Mouse (Mus musculus) lung, postnatal 0 days (tissue): ENCODE measurements at regions not wholly inside any gene's neighbourhood (a gene's known extent, or its start where the extent isn't known, plus 50 kb on each side); places are given as distances from the start of the nearest gene placed in this dataset.

Source experiments
- ATAC-seq: fragments of 200-750 bp; cut with Nextera tagmentation; 2 replicates; pipeline ENCODE4 v1.8.0; 2017; ENCODE audit warnings: moderate library complexity
- DNase-seq: peaks from one replicate; pipeline ENCODE4 v3.0.0-alpha.2; 2016; ENCODE audit warnings: low spot score
- H3K27ac ChIP-seq: fragments of 300-500 bp; sonication (generic); 2 replicates; pipeline ENCODE4 v1.5.1; 2014; ENCODE audit warnings: antibody characterized with exemption, mild to moderate bottlenecking, low read length, mixed read lengths
- H3K27me3 ChIP-seq: fragments of 300-500 bp; sonication (generic); replicated peaks from 2 replicates; pipeline ENCODE4 v1.6.1; 2014; ENCODE audit warnings: low read length, mixed read lengths; ENCODE audit not compliant: insufficient read depth
- H3K36me3 ChIP-seq: fragments of 300-500 bp; sonication (generic); 2 replicates; pipeline ENCODE4 v1.6.1; 2014; ENCODE audit warnings: low read length, mixed read lengths; ENCODE audit not compliant: insufficient read depth
- H3K4me1 ChIP-seq: fragments of 300-500 bp; sonication (generic); 2 replicates; pipeline ENCODE4 v1.6.1; 2014; ENCODE audit warnings: antibody characterized with exemption, low read depth, low read length, mixed read lengths; ENCODE audit not compliant: insufficient read depth
- H3K4me2 ChIP-seq: fragments of 300-500 bp; sonication (generic); replicated peaks from 2 replicates; pipeline ENCODE4 v1.6.1; 2014; ENCODE audit warnings: low read depth, mild to moderate bottlenecking, low read length, moderate library complexity, mixed read lengths
- H3K4me3 ChIP-seq: fragments of 300-500 bp; sonication (generic); 2 replicates; pipeline ENCODE4 v1.5.1; 2014; ENCODE audit warnings: low read depth, low read length
- H3K9ac ChIP-seq: fragments of 300-500 bp; sonication (generic); replicated peaks from 2 replicates; pipeline ENCODE4 v1.6.1; 2014; ENCODE audit warnings: low read depth, mild to moderate bottlenecking
- H3K9me3 ChIP-seq: fragments of 300-500 bp; sonication (generic); 2 replicates; pipeline ENCODE4 v1.6.1; 2016; ENCODE audit warnings: low read length, mixed read lengths
- CTCF ChIP-seq: IDR thresholded peaks from 2 replicates; pipeline ENCODE4 v1.5.1; 2016; ENCODE audit warnings: antibody characterized with exemption, mild to moderate bottlenecking
- EP300 ChIP-seq: IDR thresholded peaks from 2 replicates; pipeline ENCODE4 v1.6.1; 2016; ENCODE audit warnings: antibody characterized with exemption, mild to moderate bottlenecking, control low read depth
- WGBS: fragments of 180-500 bp; shearing (Covaris S2); extraction: QIAGEN DNeasy Blood & Tissue Kit; methylation state at CpG from one replicate; pipeline ENCODE4 v1.1.7; 2014; 5-methylcytosine and 5-hydroxymethylcytosine counted together

DNA sequence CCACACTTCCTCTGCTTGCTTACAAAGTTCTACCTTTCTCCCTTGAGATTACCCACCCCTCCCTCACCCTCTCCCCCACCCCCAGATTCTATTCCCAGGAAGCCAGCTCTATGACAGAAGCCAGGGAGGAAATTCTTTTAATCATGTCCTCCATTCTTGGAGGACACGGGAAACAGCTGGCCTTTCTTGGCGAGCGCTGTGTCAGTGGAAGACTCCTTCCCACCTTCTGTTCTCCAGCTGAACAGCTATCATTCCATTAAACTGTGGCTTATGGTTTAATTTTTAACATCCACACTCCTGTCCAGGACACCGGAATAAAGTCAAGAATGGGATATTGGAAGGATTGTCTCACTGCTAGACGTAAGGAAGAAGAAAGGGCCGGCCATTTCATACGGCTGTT, 59.0 kb upstream of the Plxnc1 start:
- ATAC-seq (peak; percentile 71), DNase-seq (peak; percentile 63)
- Histone ChIP-seq H3K36me3 (no peaks in the 10 kb centered on the region), H3K4me2 (no peak overlapping the region), H3K27me3 (no peaks in the 10 kb centered on the region), H3K27ac (peak overlapping the region; percentile 69), H3K9ac (no peak overlapping the region), H3K4me1 (no peaks in the 10 kb centered on the region), H3K4me3 (no peak overlapping the region), H3K9me3 (no peaks in the 10 kb centered on the region)
- TF ChIP-seq EP300, result no peak
- no peak for TF ChIP-seq CTCF
- WGBS, result 43% methylated on average over 7 of the region's 7 CpGs

GRCm38 (mm10) chr10:95001650-95002049, 57.0 kb upstream of the Plxnc1 start:
- Histone ChIP-seq H3K9ac (no peak overlapping the region), H3K9me3 (no peaks in the 10 kb centered on the region), H3K4me2 (no peak overlapping the region), H3K27ac (no peak overlapping the region), H3K4me3 (no peak overlapping the region), H3K4me1 (no peaks in the 10 kb centered on the region), H3K36me3 (no peaks in the 10 kb centered on the region), H3K27me3 (no peaks in the 10 kb centered on the region)
- ATAC-seq (no peak), DNase-seq (no peak)
- 79% methylated on average over 6 of the region's 6 CpGs for WGBS
- TF ChIP-seq CTCF (no peak), EP300 (no peak)

DNA sequence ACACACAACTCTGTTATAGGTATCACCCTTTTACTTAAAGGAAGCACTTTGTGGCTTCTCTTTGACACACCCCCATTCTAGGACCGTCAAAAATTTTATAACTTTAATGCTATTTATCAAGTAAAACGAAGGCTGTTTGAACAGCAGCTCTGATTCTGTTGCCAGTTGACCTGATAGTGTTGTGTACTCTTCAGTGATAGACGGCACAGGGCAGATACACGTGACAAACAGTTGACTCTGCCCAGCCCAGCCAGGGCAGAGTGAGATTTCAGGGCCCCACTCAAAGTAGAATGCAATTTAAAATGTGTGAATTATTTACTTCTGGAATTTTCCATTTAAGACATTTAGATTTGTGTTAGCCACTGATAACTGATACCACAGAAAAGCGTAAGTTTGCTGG, 55.1 kb upstream of the Plxnc1 start:
- 44% methylated on average over 5 of the region's 5 CpGs for WGBS
- no peaks in the 10 kb centered on the region for H3K36me3 ChIP-seq
- no peak overlapping the region for H3K27ac ChIP-seq
- H3K4me2 ChIP-seq, result no peak overlapping the region
- ATAC-seq (no peak), DNase-seq (no peak)
- H3K27me3 ChIP-seq, result no peaks in the 10 kb centered on the region
- H3K9ac ChIP-seq, result no peak overlapping the region
- no peak overlapping the region for H3K4me3 ChIP-seq
- H3K9me3 ChIP-seq, result no peaks in the 10 kb centered on the region
- H3K4me1 ChIP-seq, result no peaks in the 10 kb centered on the region
- TF ChIP-seq CTCF (no peak), EP300 (no peak)
